Comparison of ENCODE assay signal across 16 mouse cellular contexts in the genomic region with DNA sequence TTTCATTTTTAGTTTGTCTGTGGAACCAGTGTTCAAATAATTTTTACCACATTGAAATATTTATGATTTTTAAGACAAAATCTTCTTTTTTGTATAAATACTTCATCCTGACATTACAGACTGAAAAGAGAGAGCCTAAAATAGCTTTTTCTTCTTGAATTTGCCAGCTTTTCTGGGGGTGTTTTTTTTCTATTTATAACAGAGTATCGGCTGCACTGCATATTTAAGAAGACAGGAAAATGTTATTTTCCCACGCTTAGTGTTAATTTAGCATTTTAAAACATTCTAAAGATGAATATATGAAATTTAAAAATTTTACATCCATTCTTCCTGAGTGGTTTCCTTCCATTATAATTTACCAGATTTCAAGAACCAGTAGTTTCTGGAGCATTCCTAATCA. TPM values are rescaled to one million over a fixed set of nuclear protein-coding genes. Genes with fewer than 3 reads are reported as not detected.
DNase-seq lines count a peak whose midpoint lies in the region; ATAC-seq and TF ChIP-seq lines count a peak whose summit lies in the region.
"Had no signal": no experiment of that assay in that cellular context is flagged by ENCODE, and none has a peak within 500 bp of the region (broad histone marks: within the 10 kb centered on the region; RNA-seq: fewer than 3 reads in every experiment).

No protein-coding gene starts in this region.

- intact Hi-C loops in left cerebral cortex, adult 2 months (cut with DNase I), result loop anchor here (1.0 to 5.0 kb wide), 2 partner anchors 39 to 86 kb away; no protein-coding TSS in a partner anchor
- intact Hi-C loops in left cerebral cortex, postnatal 10 days (cut with DNase I), result no loop called here
- intact Hi-C loops in heart, postnatal 36 days (cut with DNase I), result no loop called here

- WGBS in forebrain, embryonic 14.5 days, result 27% methylated on average over 2 of the region's 2 CpGs
- WGBS in limb, embryonic 12.5 days, result 87% methylated on average over 2 of the region's 2 CpGs
- WGBS in olfactory bulb, adult 2 months, result 18% methylated on average over 2 of the region's 2 CpGs
- WGBS in kidney, embryonic 14.5 days, result 93% methylated on average over 2 of the region's 2 CpGs

- H3K36me3 ChIP-seq in forebrain, embryonic 14.5 days (ENCODE audit: control insufficient read depth, insufficient read depth, low read length), result peaks cover 79% of the 10 kb centered on the region
- peaks cover 86% of the 10 kb centered on the region for H3K36me3 ChIP-seq in limb, embryonic 12.5 days
- peaks cover 93% of the 10 kb centered on the region for H3K36me3 ChIP-seq in kidney, embryonic 14.5 days (ENCODE audit: control insufficient read depth, insufficient read depth, low read length)

- peak overlapping the region; percentile 89 for H3K27ac ChIP-seq in left cerebral cortex, adult 2 months
- H3K27ac ChIP-seq in forebrain, embryonic 14.5 days (ENCODE audit: low read depth, low read length), result peak overlapping the region; percentile 81
- peak overlapping the region; percentile 83 for H3K27ac ChIP-seq in limb, embryonic 12.5 days
- H3K27ac ChIP-seq in olfactory bulb, adult 2 months (ENCODE audit: insufficient read depth, low read depth, low read length), result peak overlapping the region; percentile 89
- no peak overlapping the region for H3K27ac ChIP-seq in kidney, embryonic 14.5 days (ENCODE audit: low read depth, low read length)
- H3K27ac ChIP-seq: kidney, embryonic 15.5 days; stomach, postnatal 0 days had no signal

- H3K4me3 ChIP-seq in left cerebral cortex, adult 2 months, result no peak overlapping the region
- no peak overlapping the region for H3K4me3 ChIP-seq in forebrain, embryonic 14.5 days (ENCODE audit: low read depth, low read length)
- H3K4me3 ChIP-seq in limb, embryonic 12.5 days (replicated peaks), result no peak overlapping the region
- no peak overlapping the region for H3K4me3 ChIP-seq in olfactory bulb, adult 2 months (ENCODE audit: insufficient read depth, low read depth, low read length)
- no peak overlapping the region for H3K4me3 ChIP-seq in kidney, embryonic 14.5 days (ENCODE audit: low read length)
- H3K4me3 ChIP-seq: kidney, embryonic 15.5 days had no signal

- TF ChIP-seq CTCF in left cerebral cortex, adult 2 months (IDR thresholded peaks at IDR 0.05), result no peak
- no peak for TF ChIP-seq CTCF in olfactory bulb, adult 2 months (IDR thresholded peaks at IDR 0.05; ENCODE audit: insufficient read depth, low read depth, low read length)

- no peaks in the 10 kb centered on the region for H3K27me3 ChIP-seq in forebrain, embryonic 14.5 days (replicated peaks; ENCODE audit: control insufficient read depth, insufficient read depth, low read length)
- no peaks in the 10 kb centered on the region for H3K27me3 ChIP-seq in limb, embryonic 12.5 days
- no peaks in the 10 kb centered on the region for H3K27me3 ChIP-seq in kidney, embryonic 14.5 days (ENCODE audit: control insufficient read depth, insufficient read depth, low read length)
- H3K27me3 ChIP-seq: kidney, embryonic 15.5 days; Patski had no signal

- ATAC-seq in forebrain, embryonic 14.5 days, result no peak
- no peak for ATAC-seq in limb, embryonic 12.5 days (ENCODE audit: insufficient number of reproducible peaks, insufficient read depth, low FRiP score, low TSS enrichment, low read depth)
- no peak for ATAC-seq in kidney, embryonic 14.5 days (ENCODE audit: low FRiP score, low TSS enrichment)
- ATAC-seq: Patski had no signal

- no peak overlapping the region for H3K4me2 ChIP-seq in forebrain, embryonic 14.5 days (ENCODE audit: low read length)
- H3K4me2 ChIP-seq in limb, embryonic 12.5 days, result no peak overlapping the region
- no peak overlapping the region for H3K4me2 ChIP-seq in kidney, embryonic 14.5 days (replicated peaks; ENCODE audit: low read depth, low read length)
- H3K4me2 ChIP-seq: kidney, embryonic 15.5 days had no signal

- no peak for TF ChIP-seq POLR2A in olfactory bulb, adult 2 months (IDR thresholded peaks at IDR 0.05; ENCODE audit: insufficient read depth, low read depth, low read length)

- H3K9ac ChIP-seq in forebrain, embryonic 14.5 days (ENCODE audit: low read length), result 0 out of 2 replicates have a peak overlapping the region, but pooled peaks have one; percentile 14
- no peak overlapping the region for H3K9ac ChIP-seq in limb, embryonic 12.5 days (replicated peaks)
- H3K9ac ChIP-seq in kidney, embryonic 14.5 days (ENCODE audit: low read depth, low read length), result no peak overlapping the region
- H3K9ac ChIP-seq: kidney, embryonic 15.5 days had no signal

- no peak for DNase-seq in left cerebral cortex, adult 2 months (ENCODE audit: extremely low spot score in 1 of 2, low spot score in 2 of 2)
- DNase-seq in left cerebral cortex, postnatal 10 days (ENCODE audit: extremely low spot score in 1 of 2, low spot score in 2 of 2), result no peak
- DNase-seq in forebrain, embryonic 14.5 days (ENCODE audit: low spot score), result peak; percentile 9
- no peak for DNase-seq in heart, postnatal 36 days
- DNase-seq in thymus, postnatal 36 days, result no peak
- DNase-seq: B cell, adult 2 months; cerebellum, adult 11-12 months; lung, adult 2 months; lung, postnatal 4 days; spleen, adult 18-20 months had no signal

- H3K9me3 ChIP-seq in forebrain, embryonic 14.5 days (replicated peaks; ENCODE audit: control insufficient read depth, low read length), result no peaks in the 10 kb centered on the region
- no peaks in the 10 kb centered on the region for H3K9me3 ChIP-seq in limb, embryonic 12.5 days
- no peaks in the 10 kb centered on the region for H3K9me3 ChIP-seq in kidney, embryonic 14.5 days (ENCODE audit: control insufficient read depth, low read length)
- H3K9me3 ChIP-seq: kidney, embryonic 15.5 days had no signal

- peaks cover 19% of the 10 kb centered on the region for H3K4me1 ChIP-seq in forebrain, embryonic 14.5 days (ENCODE audit: control insufficient read depth, insufficient read depth, low read length)
- H3K4me1 ChIP-seq in limb, embryonic 12.5 days (replicated peaks), result peaks cover 9% of the 10 kb centered on the region
- peaks cover 8% of the 10 kb centered on the region for H3K4me1 ChIP-seq in olfactory bulb, adult 2 months (ENCODE audit: control insufficient read depth, insufficient read depth, low read length)
- H3K4me1 ChIP-seq in kidney, embryonic 14.5 days (ENCODE audit: control insufficient read depth, insufficient read depth, low read length), result no peaks in the 10 kb centered on the region
- H3K4me1 ChIP-seq: kidney, embryonic 15.5 days had no signal

RNA-seq across cellular contexts. Expression of gene Cspg5, which starts 37.1 kb away (rescaled TPM):
- total RNA-seq in left cerebral cortex, adult 2 months (2021), result 100 to 1,000 TPM; 352 to 356 TPM
- total RNA-seq in left cerebral cortex, postnatal 10 days (2021), result 100 to 1,000 TPM; 529 to 558 TPM
- 49.3 and 64.2 TPM in 2 replicates for polyA plus RNA-seq in forebrain, embryonic 14.5 days (2014; fragmentation: Nextera tagmentation; extraction: Ambion mirVana)
- polyA plus RNA-seq in limb, embryonic 12.5 days (2016; fragmentation: Nextera tagmentation; extraction: Ambion mirVana), result 0.76 and 1.4 TPM in 2 replicates
- polyA plus RNA-seq in olfactory bulb, adult 2 months (2012; ENCODE audit: insufficient read depth, insufficient read length, low replicate concordance, missing spikeins), result 129 TPM in 1 of 2 replicates, not detected in the other
- under 1 TPM; 0.14 to 0.25 TPM for total RNA-seq in heart, postnatal 36 days (2021)
- polyA plus RNA-seq in kidney, embryonic 14.5 days (2014; fragmentation: Nextera tagmentation; extraction: Ambion mirVana), result 0.76 and 1.4 TPM in 2 replicates

Comparison
In these comparisons a context has a peak if more than half of its experiments do, and no peak if none do; other contexts are left out.
1. RNA of gene Cspg5, which starts 37.1 kb away (polyA plus RNA-seq): 129 TPM in olfactory bulb, adult 2 months and 49.3 to 64.2 TPM in forebrain, embryonic 14.5 days; 0.76 to 1.4 TPM in limb, embryonic 12.5 days and 0.76 to 1.4 TPM in kidney, embryonic 14.5 days; every median in the first group is over 10 times any median in the second.